Mouse (Mus musculus): ENCODE data around the gene Akap8.

DNA sequence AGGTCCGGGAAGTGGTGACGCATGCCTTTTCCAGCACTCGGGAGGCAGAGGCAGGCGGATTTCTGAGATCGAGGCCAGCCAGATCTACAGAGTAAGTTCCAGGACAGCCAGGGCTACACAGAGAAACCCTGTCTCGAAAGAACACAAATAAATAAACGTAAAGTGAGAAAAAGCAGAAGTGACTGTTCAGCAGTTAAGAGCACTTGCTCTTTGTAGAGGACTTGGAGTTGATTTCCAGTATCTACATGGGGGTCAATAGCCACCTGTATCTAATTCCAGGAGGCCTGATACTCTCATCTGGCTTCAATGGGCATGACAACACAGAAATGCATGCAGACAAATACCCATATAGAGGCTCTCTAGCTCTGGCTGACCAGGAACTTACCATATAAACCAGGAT, 51.9 kb downstream of the Akap8 start:
- no peak for TF ChIP-seq CTCF (IDR thresholded peaks at IDR 0.05; ENCODE audit: insufficient read depth, low read length)
- TF ChIP-seq POLR2A (IDR thresholded peaks at IDR 0.05; ENCODE audit: borderline replicate concordance, extremely low read depth, low read depth, low read length) = no peak

Data from lung, adult 2 months (tissue).